Mouse (Mus musculus) B cell, adult 2 months (primary cell): ENCODE results near the gene Mob1b.
"Not testable (repeated sequence)": the region's sequence is repeated elsewhere in the genome, so short reads cannot be mapped to it uniquely, and the experiment has no call there.

Source experiments
- DNase-seq, 2 experiments: peaks; one replicate each; pipeline ENCODE4 v3.0.0; 2022

Mob1b gene

GRCm38 (mm10) chr5:88703551-88703950 lies 17.1 kb upstream of the Mob1b start:
- DNase-seq = no peak

GRCm38 (mm10) chr5:88711128-88711527 lies 9.5 kb upstream of the Mob1b start:
- DNase-seq = no peak

GRCm38 (mm10) chr5:88711618-88712224 lies 8.9 kb upstream of the Mob1b start:
- no peak for DNase-seq

- no peak for DNase-seq
These were observed 8.3 kb upstream of the Mob1b start for GRCm38 (mm10) chr5:88712328-88712727.

- DNase-seq = no peak
These were observed 3.7 kb upstream of the Mob1b start for GRCm38 (mm10) chr5:88716983-88717382.

- DNase-seq = no peak
These were observed 384 bp downstream of the Mob1b start for GRCm38 (mm10) chr5:88721003-88721475.

- DNase-seq = peak; percentile 14 to 16
These were observed 1.0 kb downstream of the Mob1b start for GRCm38 (mm10) chr5:88721565-88722212.

- no peak for DNase-seq
These were observed 1.6 kb downstream of the Mob1b start for GRCm38 (mm10) chr5:88722213-88722600.

- no peak for DNase-seq
These were observed 3.4 kb downstream of the Mob1b start for GRCm38 (mm10) chr5:88724030-88724429.

- DNase-seq = no peak
These were observed 7.0 kb downstream of the Mob1b start for GRCm38 (mm10) chr5:88727593-88728144.

- peak; percentile 58 to 67 for DNase-seq
These were observed 14.1 kb downstream of the Mob1b start for GRCm38 (mm10) chr5:88734786-88735185.

GRCm38 (mm10) chr5:88741065-88741464 lies 20.4 kb downstream of the Mob1b start:
- DNase-seq = not testable (repeated sequence)

GRCm38 (mm10) chr5:88747774-88748173 lies 27.1 kb downstream of the Mob1b start:
- DNase-seq = no peak

GRCm38 (mm10) chr5:88753199-88753598 lies 32.5 kb downstream of the Mob1b start:
- DNase-seq = no peak

- no peak for DNase-seq
These were observed 42.0 kb downstream of the Mob1b start for GRCm38 (mm10) chr5:88762611-88763010.

GRCm38 (mm10) chr5:88764430-88764986 lies 43.9 kb downstream of the Mob1b start:
- no peak for DNase-seq

- peak; percentile 97 to 98 for DNase-seq
These were observed 44.4 kb downstream of the Mob1b start, which contains the start of gene Dck for GRCm38 (mm10) chr5:88764987-88765481. Gene Dck (plus strand): TSS chr5:88764996.

- no peak for DNase-seq
These were observed 44.9 kb downstream of the Mob1b start for GRCm38 (mm10) chr5:88765587-88765986.

- peak; percentile 44 to 48 for DNase-seq
These were observed 45.5 kb downstream of the Mob1b start for GRCm38 (mm10) chr5:88766121-88766520.

GRCm38 (mm10) chr5:88766863-88767262 lies 46.2 kb downstream of the Mob1b start:
- DNase-seq = no peak

- no peak for DNase-seq
These were observed 47.5 kb downstream of the Mob1b start for GRCm38 (mm10) chr5:88768201-88768600.

GRCm38 (mm10) chr5:88782072-88782765 lies 61.6 kb downstream of the Mob1b start:
- DNase-seq = no peak

- no peak for DNase-seq
These were observed 64.4 kb downstream of the Mob1b start for GRCm38 (mm10) chr5:88785059-88785458.
